Mouse (Mus musculus): ENCODE measurements around the gene Cish. TPM values are rescaled to one million over a fixed set of nuclear protein-coding genes. Genes with fewer than 3 reads are reported as not detected.

Gene Cish
- total RNA-seq, 2 experiments from 2014 or later = 1.6 to 2.9 TPM

- peak; percentile 78 for ATAC-seq (replicated peaks; ENCODE audit: low FRiP score, low TSS enrichment, poor library complexity, severe bottlenecking)
Observed at GRCm38 (mm10) chr9:107340267-107340859, 44.5 kb downstream of the Cish start, which contains the start of gene 6430571L13Rik. Gene 6430571L13Rik, plus strand, starts transcription at chr9:107340602.

DNA sequence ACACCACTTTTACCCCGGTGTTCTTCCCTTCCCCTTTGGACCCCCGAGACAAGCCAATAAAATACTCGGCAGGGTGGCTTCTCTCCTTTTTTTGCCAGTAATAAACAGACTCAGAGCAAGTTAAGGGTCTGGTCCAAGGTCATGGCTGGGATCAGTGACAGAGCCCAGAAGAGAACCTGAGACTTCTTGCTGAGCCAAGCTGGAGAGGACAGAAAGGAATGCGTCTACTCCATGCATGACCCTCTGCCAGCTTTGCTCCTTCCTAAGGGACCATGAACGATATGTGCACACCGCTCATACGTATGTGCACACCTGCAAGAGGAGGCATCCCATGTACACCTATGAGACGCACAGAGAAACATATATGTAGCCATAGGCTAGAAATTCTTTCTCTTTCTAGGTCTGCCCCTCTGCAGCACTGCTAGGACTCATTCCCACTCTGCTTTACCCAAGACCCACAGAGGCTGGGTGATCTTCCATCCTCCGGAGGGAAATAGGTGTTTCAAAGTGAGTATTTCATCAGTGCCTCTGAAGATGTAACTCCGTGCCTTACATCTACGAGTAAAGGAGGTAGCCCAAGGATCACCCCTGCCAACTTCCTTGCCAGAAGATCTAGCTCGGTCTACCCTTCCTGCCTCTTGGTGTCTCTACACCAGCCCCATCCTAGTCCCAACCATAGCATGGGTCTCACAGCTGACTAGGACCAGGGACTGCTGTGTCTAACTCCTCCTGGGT lies 45.3 kb downstream of the Cish start:
- no peak for ATAC-seq (replicated peaks; ENCODE audit: low FRiP score, low TSS enrichment, poor library complexity, severe bottlenecking)

- ATAC-seq (replicated peaks; ENCODE audit: low FRiP score, low TSS enrichment, poor library complexity, severe bottlenecking) = no peak
Observed at GRCm38 (mm10) chr9:107342201-107342709, 46.4 kb downstream of the Cish start.

- ATAC-seq (replicated peaks; ENCODE audit: low FRiP score, low TSS enrichment, poor library complexity, severe bottlenecking) = no peak
Observed at GRCm38 (mm10) chr9:107343146-107343943, 47.5 kb downstream of the Cish start.

GRCm38 (mm10) chr9:107344027-107344426 lies 48.2 kb downstream of the Cish start:
- no peak for ATAC-seq (replicated peaks; ENCODE audit: low FRiP score, low TSS enrichment, poor library complexity, severe bottlenecking)

DNA sequence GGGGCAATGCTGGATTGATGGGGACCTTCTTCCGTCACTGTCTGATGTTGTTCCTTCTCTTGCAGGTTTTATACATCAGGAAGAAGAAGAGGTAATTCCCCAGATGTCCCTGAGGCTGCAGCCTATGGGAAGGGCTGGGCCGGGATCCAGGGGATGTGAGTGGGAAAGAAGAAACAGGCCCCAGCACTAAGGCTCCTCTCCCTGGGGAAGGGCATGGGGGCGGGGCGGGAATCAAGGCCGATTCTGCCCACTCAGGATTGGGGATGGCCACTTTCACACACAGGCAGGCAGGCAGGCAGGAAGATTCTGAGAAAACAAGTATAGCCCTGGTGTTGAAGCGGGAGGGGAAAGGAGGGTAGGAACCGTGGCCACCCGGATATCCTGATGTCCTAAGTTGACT lies 50.3 kb downstream of the Cish start:
- no peak for ATAC-seq (replicated peaks; ENCODE audit: low FRiP score, low TSS enrichment, poor library complexity, severe bottlenecking)

DNA sequence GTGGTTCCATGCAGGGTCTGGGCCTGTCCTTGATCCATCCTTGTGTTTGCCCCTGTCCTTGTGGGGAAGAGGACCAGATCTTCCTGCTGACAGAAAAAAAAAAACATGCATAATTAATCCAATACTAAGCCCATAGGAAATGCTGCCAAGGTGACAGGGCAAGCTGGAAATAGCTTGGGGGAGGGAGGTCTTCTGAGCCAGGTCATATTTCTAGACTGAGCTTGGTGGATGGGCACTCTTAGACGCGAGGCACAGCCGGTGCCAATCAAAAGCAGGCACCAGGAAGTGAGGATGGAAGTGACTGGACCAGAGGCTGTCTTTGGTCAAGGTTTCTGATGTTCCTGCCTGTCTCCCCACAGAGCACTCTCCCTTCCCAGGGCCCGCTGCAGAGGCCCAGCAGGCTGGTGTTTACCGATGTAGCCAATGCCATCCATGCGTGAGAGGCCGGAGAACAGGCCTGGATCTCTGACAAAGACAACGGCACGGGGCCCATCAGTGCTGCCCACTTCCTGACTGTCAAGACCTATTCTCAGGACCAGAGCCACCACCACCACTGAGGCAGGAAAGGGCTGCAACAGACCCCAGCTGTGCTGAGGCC lies 51.9 kb downstream of the Cish start:
- no peak for ATAC-seq (replicated peaks; ENCODE audit: low FRiP score, low TSS enrichment, poor library complexity, severe bottlenecking)

- ATAC-seq (replicated peaks; ENCODE audit: low FRiP score, low TSS enrichment, poor library complexity, severe bottlenecking) = no peak
Observed at GRCm38 (mm10) chr9:107349321-107349720, 53.5 kb downstream of the Cish start.

Other genes starting within 250 kb of the Cish start
- gene Dock3, start 64.1 kb upstream of the Cish start, total RNA-seq (2014; fragmentation: Nextera tagmentation) = 0.09 TPM in 1 of 2 replicates, not detected in the other
- not detected in 2 replicates for gene Dock3, start 64.1 kb upstream of the Cish start, total RNA-seq (2017)
- gene Mapkapk3, start 6.1 kb upstream of the Cish start, total RNA-seq (2014; fragmentation: Nextera tagmentation) = 26.8 and 34.0 TPM in 2 replicates
- gene Mapkapk3, start 6.1 kb upstream of the Cish start, total RNA-seq (2017) = 26.9 and 31.6 TPM in 2 replicates
- gene Hemk1, start 42.3 kb downstream of the Cish start, total RNA-seq (2014; fragmentation: Nextera tagmentation) = 5.8 and 18.8 TPM in 2 replicates
- gene Hemk1, start 42.3 kb downstream of the Cish start, total RNA-seq (2017) = 4.9 and 9.0 TPM in 2 replicates
- not detected in 2 replicates for gene 6430571L13Rik, start 44.6 kb downstream of the Cish start, total RNA-seq (2014; fragmentation: Nextera tagmentation)
- gene 6430571L13Rik, start 44.6 kb downstream of the Cish start, total RNA-seq (2017) = 0.47 TPM in 1 of 2 replicates, not detected in the other
- 0.10 TPM in 1 of 2 replicates, not detected in the other for gene Cacna2d2, start 103.6 kb downstream of the Cish start, total RNA-seq (2014; fragmentation: Nextera tagmentation)
- not detected in 2 replicates for gene Cacna2d2, start 103.6 kb downstream of the Cish start, total RNA-seq (2017)
- 15.0 and 18.4 TPM in 2 replicates for gene Tmem115, start 237.9 kb downstream of the Cish start, total RNA-seq (2014; fragmentation: Nextera tagmentation)
- 13.3 and 15.7 TPM in 2 replicates for gene Tmem115, start 237.9 kb downstream of the Cish start, total RNA-seq (2017)
- gene Cyb561d2, start 246.2 kb downstream of the Cish start, total RNA-seq (2014; fragmentation: Nextera tagmentation) = 5.3 and 16.6 TPM in 2 replicates
- 14.5 and 15.0 TPM in 2 replicates for gene Cyb561d2, start 246.2 kb downstream of the Cish start, total RNA-seq (2017)
- 14.8 and 19.1 TPM in 2 replicates for gene Nprl2, start 246.2 kb downstream of the Cish start, total RNA-seq (2014; fragmentation: Nextera tagmentation)
- gene Nprl2, start 246.2 kb downstream of the Cish start, total RNA-seq (2017) = 7.5 and 8.7 TPM in 2 replicates

Measured in megakaryocyte-erythroid progenitor cell, adult 5-6 weeks (primary cell).